Mouse (Mus musculus) liver, embryonic 18 days (tissue): ENCODE measurements around the gene Orc2. TPM values are rescaled to one million over a fixed set of nuclear protein-coding genes. Genes with fewer than 3 reads are reported as not detected.

ENCODE experiments used
- polyA plus RNA-seq: library from polyadenylated mRNA; depleted of rRNA; stranded (reverse); fragments of >200 nt; gene quantifications from 2 replicates; pipeline ENCODE4 v1.2.3, GENCODE M21; 2012; rRNA removed

Orc2 gene
- polyA plus RNA-seq, result 7.9 and 8.3 TPM in 2 replicates

DNA sequence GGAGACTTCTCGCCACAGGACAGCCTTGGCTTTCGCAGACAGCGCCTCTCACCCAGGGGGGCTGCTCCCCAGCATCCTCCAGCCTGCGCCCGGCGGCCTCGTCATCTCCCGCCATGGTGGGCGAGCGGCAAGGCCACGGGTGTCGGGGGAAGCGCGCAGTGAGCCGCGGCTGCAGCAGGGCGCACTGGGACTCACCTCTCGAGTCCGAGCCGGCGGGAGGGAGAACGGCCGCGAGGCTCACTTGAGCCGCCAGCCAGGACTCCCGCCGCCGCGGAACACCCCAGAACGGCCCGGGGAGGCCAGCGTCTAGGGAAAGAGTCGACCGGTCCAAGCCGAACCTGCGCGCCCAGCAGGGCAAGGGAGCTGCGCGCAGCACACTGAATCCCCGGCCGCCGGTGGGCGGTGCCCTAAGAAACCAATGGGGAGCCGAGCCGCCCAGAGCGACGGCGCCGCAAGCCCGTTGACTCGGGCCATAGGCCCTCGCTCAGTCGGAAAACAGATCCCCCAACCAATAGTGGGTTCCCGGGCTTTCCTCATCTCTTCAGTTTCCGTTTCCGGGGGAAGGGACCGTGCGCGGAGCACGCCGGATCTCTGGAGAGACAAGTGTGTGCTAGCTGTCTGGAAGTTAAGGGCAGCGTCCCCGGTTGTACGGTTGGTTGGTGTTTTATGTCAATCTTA lies at the start of gene Orc2:
Gene Orc2, minus strand, starts transcription at position 533 of the 678 bp plus-strand sequence.

DNA sequence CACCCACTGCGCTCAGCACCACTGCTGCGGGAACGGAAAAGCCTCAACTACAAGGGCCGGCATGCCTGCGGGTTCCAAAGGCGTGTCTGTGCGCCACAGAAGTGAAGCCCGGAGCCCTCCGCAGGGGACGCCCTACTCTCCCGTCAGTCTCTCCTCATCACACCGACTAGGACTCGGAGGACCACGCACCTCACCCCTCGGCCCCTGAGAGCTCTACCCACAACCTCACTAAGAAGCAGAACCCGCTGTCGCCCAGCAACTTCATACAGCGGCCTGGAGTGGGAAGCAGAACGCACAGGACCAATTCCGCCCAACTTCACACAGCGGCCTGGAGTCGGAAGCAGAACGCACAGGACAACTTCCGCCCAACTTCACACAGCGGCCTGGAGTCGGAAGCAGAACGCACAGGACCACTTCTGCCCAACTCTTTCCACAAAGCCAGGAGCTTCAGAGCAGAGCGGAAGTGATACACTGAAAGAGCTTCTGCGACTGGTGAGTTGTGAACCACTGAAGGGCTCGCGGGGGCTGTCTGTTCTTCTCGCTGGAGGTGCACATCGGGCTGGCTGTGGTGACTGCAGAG lies 59.7 kb downstream of the Orc2 start, which contains the start of the genes Nif3l1 and Ppil3:
Gene Nif3l1, plus strand, starts transcription at position 9 of the 580 bp plus-strand sequence.
Gene Ppil3, minus strand, starts transcription at position 344 of the 580 bp plus-strand sequence.

DNA sequence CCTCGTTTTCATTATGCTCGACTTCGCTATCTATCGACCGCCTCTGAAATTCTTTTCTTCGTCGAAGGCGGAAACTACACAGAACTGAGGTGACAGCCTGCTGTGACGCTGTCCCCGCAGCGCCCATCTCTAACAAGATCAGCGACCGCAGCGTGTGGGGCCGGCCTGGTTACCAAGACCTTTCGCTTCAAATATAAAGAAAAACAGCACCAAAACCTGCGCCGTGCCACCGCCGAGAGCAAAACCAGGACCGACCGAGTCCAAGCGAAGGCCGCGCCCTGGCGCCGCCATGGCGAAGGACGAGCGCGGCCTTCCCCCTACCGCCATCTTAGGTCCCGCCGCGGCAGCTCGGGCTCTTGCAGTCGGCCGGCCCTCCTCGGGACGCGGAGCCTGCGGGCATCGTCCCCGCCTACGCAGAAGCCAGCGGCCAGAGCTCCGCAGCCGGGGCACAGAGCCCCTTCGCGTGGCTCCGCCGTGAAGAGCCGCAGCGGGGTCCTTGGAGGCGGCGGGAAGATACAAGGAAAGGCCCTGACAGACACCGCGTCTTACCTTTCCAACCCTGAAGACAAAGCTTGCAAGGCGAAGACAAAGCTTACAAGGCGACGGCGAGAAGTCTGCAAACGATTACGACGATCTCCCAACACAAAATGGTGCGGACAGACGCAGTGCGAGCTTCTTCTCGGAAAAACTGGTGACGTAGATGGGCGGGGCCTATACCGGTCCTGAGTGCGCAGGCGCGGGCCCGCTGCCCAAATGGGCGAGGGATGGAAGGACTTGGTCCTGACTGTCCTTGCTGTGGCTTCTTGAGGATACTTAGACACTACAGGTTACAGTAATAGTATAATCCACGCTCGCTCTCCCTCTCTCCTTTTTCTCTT lies 81.3 kb downstream of the Orc2 start, which contains the start of gene Clk1:
Gene Clk1, minus strand, starts transcription at position 696 of the 878 bp plus-strand sequence.

Other genes with a start within 250 kb of the Orc2 start
- gene Aox2, start 226.8 kb downstream of the Orc2 start, polyA plus RNA-seq, result 0.01 TPM in 2 replicates
- 33.5 and 34.0 TPM in 2 replicates for gene Bzw1, start 112.2 kb downstream of the Orc2 start, polyA plus RNA-seq
- 114 and 119 TPM in 2 replicates for gene Clk1, start 81.0 kb downstream of the Orc2 start, polyA plus RNA-seq
- gene Nif3l1, start 60.0 kb downstream of the Orc2 start, polyA plus RNA-seq, result 7.9 and 8.4 TPM in 2 replicates
- 13.8 and 14.1 TPM in 2 replicates for gene Ppil3, start 59.6 kb downstream of the Orc2 start, polyA plus RNA-seq
- 1.5 and 2.2 TPM in 2 replicates for gene Fam126b, start 81.2 kb upstream of the Orc2 start, polyA plus RNA-seq
- gene Ndufb3, start 81.3 kb upstream of the Orc2 start, polyA plus RNA-seq, result 92.3 and 100 TPM in 2 replicates
- gene Als2cr12, start 190.9 kb upstream of the Orc2 start, polyA plus RNA-seq, result 0.02 TPM in 1 of 2 replicates, not detected in the other
- gene Cflar, start 206.4 kb upstream of the Orc2 start, polyA plus RNA-seq, result 19.2 and 20.9 TPM in 2 replicates